In genomic region chr5:107320703-107321102, GRCm38 (mm10) we compare ENCODE assay signal across 8 mouse cellular contexts. TPM values are rescaled to one million over a fixed set of nuclear protein-coding genes. Genes with fewer than 3 reads are reported as not detected.
DNase-seq lines count a peak whose midpoint lies in the region; ATAC-seq lines count a peak whose summit lies in the region.

No protein-coding gene starts in this region.

- no peak overlapping the region for H3K27ac ChIP-seq in limb, embryonic 11.5 days (replicated peaks; ENCODE audit: low read depth, low read length)
- H3K27ac ChIP-seq in limb, embryonic 10.5 days: no peak overlapping the region
- H3K27ac ChIP-seq in forebrain, embryonic 12.5 days: no peak overlapping the region

- H3K9me3 ChIP-seq in limb, embryonic 11.5 days (ENCODE audit: control insufficient read depth, low read length): no peaks in the 10 kb centered on the region
- H3K9me3 ChIP-seq in limb, embryonic 10.5 days (replicated peaks): no peaks in the 10 kb centered on the region
- H3K9me3 ChIP-seq in forebrain, embryonic 12.5 days: no peaks in the 10 kb centered on the region

- no peak overlapping the region for H3K4me3 ChIP-seq in limb, embryonic 11.5 days (ENCODE audit: low read depth, low read length)
- no peak overlapping the region for H3K4me3 ChIP-seq in limb, embryonic 10.5 days
- H3K4me3 ChIP-seq in forebrain, embryonic 12.5 days (replicated peaks): no peak overlapping the region

- no peaks in the 10 kb centered on the region for H3K4me1 ChIP-seq in limb, embryonic 11.5 days (ENCODE audit: control insufficient read depth, insufficient read depth, low read length)
- H3K4me1 ChIP-seq in limb, embryonic 10.5 days: 0 out of 2 replicates have a peak, but pooled peaks cover 6% of the 10 kb centered on the region
- no peaks in the 10 kb centered on the region for H3K4me1 ChIP-seq in forebrain, embryonic 12.5 days

- H3K4me2 ChIP-seq in limb, embryonic 11.5 days (ENCODE audit: low read depth, severe bottlenecking): no peak overlapping the region
- no peak overlapping the region for H3K4me2 ChIP-seq in forebrain, embryonic 12.5 days

- 12% methylated on average over 1 of the region's 1 CpGs for WGBS in limb, embryonic 11.5 days
- 13% methylated on average over 1 of the region's 1 CpGs for WGBS in limb, embryonic 10.5 days
- WGBS in forebrain, embryonic 12.5 days: 11% methylated on average over 1 of the region's 1 CpGs

- peak; percentile 33 to 48 for DNase-seq in adrenal gland, postnatal 36 days
- DNase-seq in adrenal gland, adult 8-10 months: no peak
- peak; percentile 52 for DNase-seq in limb, embryonic 11.5 days (ENCODE audit: low spot score)
- no peak for DNase-seq in limb, embryonic 10.5 days (ENCODE audit: low spot score)
- DNase-seq in c-Kit-positive CD71-positive TER-119-positive erythroid progenitor cells, embryonic 14.5 days (ENCODE audit: low spot score): peak; percentile 47
- peak; percentile 48 for DNase-seq in kidney, postnatal 10 days
- DNase-seq in telencephalon, adult 2 months (ENCODE audit: low read depth, low spot score): peak; percentile 1

- no peaks in the 10 kb centered on the region for H3K27me3 ChIP-seq in limb, embryonic 11.5 days (ENCODE audit: control insufficient read depth, insufficient read depth, low read length)
- no peaks in the 10 kb centered on the region for H3K27me3 ChIP-seq in limb, embryonic 10.5 days (ENCODE audit: low read depth, poor library complexity, severe bottlenecking)
- peaks cover 6% of the 10 kb centered on the region; the same call in 1 of the 2 replicates for H3K27me3 ChIP-seq in forebrain, embryonic 12.5 days

- H3K9ac ChIP-seq in limb, embryonic 11.5 days (ENCODE audit: low read length): no peak overlapping the region
- no peak overlapping the region for H3K9ac ChIP-seq in forebrain, embryonic 12.5 days

- no peak for ATAC-seq in limb, embryonic 11.5 days (ENCODE audit: insufficient number of reproducible peaks, low FRiP score, low TSS enrichment, low read depth)
- ATAC-seq in forebrain, embryonic 12.5 days (ENCODE audit: low FRiP score): no peak

- no peaks in the 10 kb centered on the region for H3K36me3 ChIP-seq in limb, embryonic 11.5 days (ENCODE audit: control insufficient read depth, insufficient read depth, low read length)
- no peaks in the 10 kb centered on the region for H3K36me3 ChIP-seq in limb, embryonic 10.5 days
- no peaks in the 10 kb centered on the region for H3K36me3 ChIP-seq in forebrain, embryonic 12.5 days (replicated peaks)

RNA-seq across cellular contexts. Expression of gene Brdt, which starts 10.3 kb away (rescaled TPM):
- total RNA-seq in adrenal gland, postnatal 36 days (2021): 1 to 10 TPM; 2.3 to 2.4 TPM
- 1 to 10 TPM; 3.3 to 5.2 (median 4.0) TPM for total RNA-seq in adrenal gland, adult 8-10 months (2022)
- 1.5 and 2.0 TPM in 2 replicates for polyA plus RNA-seq in limb, embryonic 11.5 days (2014; fragmentation: Nextera tagmentation; extraction: Ambion mirVana)
- polyA plus RNA-seq in limb, embryonic 10.5 days (2016; fragmentation: Nextera tagmentation; extraction: Ambion mirVana): 0.73 and 1.3 TPM in 2 replicates
- polyA plus RNA-seq in forebrain, embryonic 12.5 days (2016; fragmentation: Nextera tagmentation; extraction: Ambion mirVana): 1.4 TPM in 2 replicates

RNA-seq across cellular contexts. Expression of gene Tgfbr3, which starts 31.3 kb away (rescaled TPM):
- 100 to 1,000 TPM; 233 to 271 TPM for total RNA-seq in adrenal gland, postnatal 36 days (2021)
- total RNA-seq in adrenal gland, adult 8-10 months (2022): 100 to 1,000 TPM; 217 to 303 (median 276) TPM
- 11.2 and 12.4 TPM in 2 replicates for polyA plus RNA-seq in limb, embryonic 11.5 days (2014; fragmentation: Nextera tagmentation; extraction: Ambion mirVana)
- polyA plus RNA-seq in limb, embryonic 10.5 days (2016; fragmentation: Nextera tagmentation; extraction: Ambion mirVana): 12.1 and 13.6 TPM in 2 replicates
- polyA plus RNA-seq in forebrain, embryonic 12.5 days (2016; fragmentation: Nextera tagmentation; extraction: Ambion mirVana): 4.0 and 5.7 TPM in 2 replicates

Comparison
In these comparisons a context has a peak if more than half of its experiments do, and no peak if none do; other contexts are left out.
1. DNase-seq: peak in adrenal gland, postnatal 36 days (2 of 2), limb, embryonic 11.5 days (single experiment), c-Kit-positive CD71-positive TER-119-positive erythroid progenitor cells, embryonic 14.5 days (single experiment), kidney, postnatal 10 days (single experiment) and telencephalon, adult 2 months (single experiment); none in adrenal gland, adult 8-10 months (single experiment) and limb, embryonic 10.5 days (single experiment).